Comparison of ENCODE assay signal across 10 mouse cellular contexts in the genomic region with DNA sequence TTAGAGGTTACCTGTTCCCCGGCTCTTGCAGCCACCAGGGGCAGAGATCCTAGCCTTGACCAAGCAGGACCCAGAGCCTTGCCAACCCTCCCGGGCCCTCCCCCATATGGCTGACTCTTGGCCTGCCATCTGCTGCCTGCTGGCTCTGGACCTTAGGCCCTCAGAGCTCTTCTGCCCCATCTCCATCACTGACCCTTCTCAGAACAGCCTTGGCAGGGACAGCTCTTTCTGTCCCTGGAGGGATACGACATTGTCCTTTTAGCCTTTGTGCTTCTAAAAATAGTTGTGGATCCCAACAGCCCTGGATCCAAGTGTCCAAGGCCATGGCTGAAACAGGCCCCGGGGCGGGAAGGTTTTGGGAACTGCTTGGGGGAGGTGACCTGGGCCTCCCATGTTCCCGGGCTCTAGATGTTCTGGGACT. TPM values are rescaled to one million over a fixed set of nuclear protein-coding genes. Genes with fewer than 3 reads are reported as not detected.
A peak's percentile ranks its signal among the peaks of the same experiment; 100 is the strongest.
DNase-seq lines count a peak whose midpoint lies in the region; TF ChIP-seq lines count a peak whose summit lies in the region.
"Had no signal": no experiment of that assay in that cellular context is flagged by ENCODE, and none has a peak within 500 bp of the region (broad histone marks: within the 10 kb centered on the region; RNA-seq: fewer than 3 reads in every experiment).

No protein-coding gene starts in this region.

- intact Hi-C loops in gastrocnemius, adult 2 months (cut with DNase I) = no loop called here
- intact Hi-C loops in gastrocnemius, postnatal 36 days (cut with DNase I) = no loop called here
- intact Hi-C loops in heart, postnatal 25 days (cut with DNase I) = no loop called here

- peak; percentile 48 for DNase-seq in gastrocnemius, adult 2 months
- DNase-seq in gastrocnemius, postnatal 36 days = no peak
- peak; percentile 64 for DNase-seq in brain, adult 2 months (ENCODE audit: low read depth, low spot score)
- DNase-seq in cerebellum, postnatal 36 days = peak; percentile 53 to 70
- DNase-seq in heart, postnatal 25 days (ENCODE audit: low spot score) = peak; percentile 50
- DNase-seq in embryo, embryonic 11 days = no peak
- no peak for DNase-seq in Muller cell, postnatal 12 days (ENCODE audit: inconsistent ontology term)
- no peak for DNase-seq in embryo, embryonic 9.5 days (ENCODE audit: extremely low spot score)
- DNase-seq: right cerebral cortex, postnatal 14 days; thymus, adult 18-20 months had no signal

- H3K4me3 ChIP-seq in gastrocnemius, adult 2 months = no peak overlapping the region

- peak overlapping the region; percentile 71 for H3K27ac ChIP-seq in gastrocnemius, adult 2 months

- TF ChIP-seq CTCF in gastrocnemius, adult 2 months (IDR thresholded peaks at IDR 0.05) = no peak

RNA-seq across cellular contexts. Expression of a gene that starts 23.7 kb away (rescaled TPM):
- total RNA-seq in gastrocnemius, adult 2 months (2021) = 1 to 10 TPM; 1.8 to 2.6 TPM
- total RNA-seq in gastrocnemius, postnatal 36 days (2021) = 1 to 10 TPM; 2.4 to 2.6 TPM
- total RNA-seq in heart, postnatal 25 days (2021) = 1 to 10 TPM; 6.8 to 7.7 TPM

RNA-seq across cellular contexts. Expression of a gene that starts 43.2 kb away (rescaled TPM):
- under 1 TPM in 1 of 2 experiments, not detected in 1; 0.20 TPM for total RNA-seq in gastrocnemius, adult 2 months (2021)
- under 1 TPM; 0.18 to 0.22 TPM for total RNA-seq in gastrocnemius, postnatal 36 days (2021)
- under 1 TPM; 0.42 to 0.73 TPM for total RNA-seq in heart, postnatal 25 days (2021)

Comparison
In these comparisons a context has a peak if more than half of its experiments do, and no peak if none do; other contexts are left out.
1. DNase-seq: peak in gastrocnemius, adult 2 months (single experiment), brain, adult 2 months (single experiment), cerebellum, postnatal 36 days (2 of 2) and heart, postnatal 25 days (single experiment); none in gastrocnemius, postnatal 36 days (0 of 2), embryo, embryonic 11 days (single experiment), Muller cell, postnatal 12 days (single experiment) and embryo, embryonic 9.5 days (single experiment).